Mouse (Mus musculus): Measurements from ENCODE around the gene Fars2. TPM values are rescaled to one million over a fixed set of nuclear protein-coding genes. Genes with fewer than 3 reads are reported as not detected.
"Not testable (repeated sequence)": the region's sequence is repeated elsewhere in the genome, so short reads cannot be mapped to it uniquely, and the experiment has no call there.

Gene Fars2
- polyA plus RNA-seq, 1 experiment from 2014 or later: 31.2 TPM

DNA sequence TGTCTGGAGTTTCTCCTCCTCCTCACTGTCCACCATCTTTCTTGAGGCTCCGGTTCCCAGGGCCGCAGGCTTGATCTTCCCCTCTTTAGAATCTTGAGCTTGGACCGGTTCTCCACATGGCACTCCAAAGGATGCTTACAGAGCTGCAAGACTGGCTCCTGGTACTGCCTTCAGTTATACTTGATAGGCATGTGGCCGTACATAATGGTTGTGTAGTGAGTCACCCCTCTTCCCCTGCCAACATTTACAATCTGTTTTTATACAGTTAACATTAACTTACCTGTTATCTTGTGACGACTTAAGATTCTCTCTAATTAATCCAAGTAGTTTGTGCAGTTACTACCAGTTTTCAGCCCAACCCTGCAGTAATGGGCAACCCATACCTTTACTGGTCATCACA lies 46.2 kb downstream of the Fars2 start:
- 94% methylated on average over 5 of the region's 5 CpGs for WGBS
- ATAC-seq (ENCODE audit: low FRiP score) (no peak), DNase-seq (ENCODE audit: low spot score) (no peak)
- H3K9ac ChIP-seq: no peak overlapping the region
- no peak overlapping the region for H3K4me3 ChIP-seq (replicated peaks; ENCODE audit: low read length)
- no peak overlapping the region for H3K4me2 ChIP-seq (replicated peaks)
- no peaks in the 10 kb centered on the region for H3K27me3 ChIP-seq (ENCODE audit: control insufficient read depth, insufficient read depth, low read length)
- H3K4me1 ChIP-seq (replicated peaks; ENCODE audit: control insufficient read depth, insufficient read depth, low read length): no peaks in the 10 kb centered on the region
- no peaks in the 10 kb centered on the region for H3K9me3 ChIP-seq (ENCODE audit: control insufficient read depth, low read length)
- H3K36me3 ChIP-seq (replicated peaks; ENCODE audit: control insufficient read depth, insufficient read depth): no peaks in the 10 kb centered on the region
- H3K27ac ChIP-seq: no peak overlapping the region

- H3K27me3 ChIP-seq (ENCODE audit: control insufficient read depth, insufficient read depth, low read length): no peaks in the 10 kb centered on the region
- no peaks in the 10 kb centered on the region for H3K9me3 ChIP-seq (ENCODE audit: control insufficient read depth, low read length)
- H3K4me2 ChIP-seq (replicated peaks): no peak overlapping the region
- no peak overlapping the region for H3K27ac ChIP-seq
- no peak overlapping the region for H3K4me3 ChIP-seq (replicated peaks; ENCODE audit: low read length)
- DNase-seq (ENCODE audit: low spot score) (no peak), ATAC-seq (ENCODE audit: low FRiP score) (no peak)
- H3K9ac ChIP-seq: no peak overlapping the region
- 78% methylated on average over 1 of the region's 1 CpGs for WGBS
- H3K36me3 ChIP-seq (replicated peaks; ENCODE audit: control insufficient read depth, insufficient read depth): no peaks in the 10 kb centered on the region
- H3K4me1 ChIP-seq (replicated peaks; ENCODE audit: control insufficient read depth, insufficient read depth, low read length): no peaks in the 10 kb centered on the region
These were observed 46.7 kb downstream of the Fars2 start for GRCm38 (mm10) chr13:36163898-36164297.

DNA sequence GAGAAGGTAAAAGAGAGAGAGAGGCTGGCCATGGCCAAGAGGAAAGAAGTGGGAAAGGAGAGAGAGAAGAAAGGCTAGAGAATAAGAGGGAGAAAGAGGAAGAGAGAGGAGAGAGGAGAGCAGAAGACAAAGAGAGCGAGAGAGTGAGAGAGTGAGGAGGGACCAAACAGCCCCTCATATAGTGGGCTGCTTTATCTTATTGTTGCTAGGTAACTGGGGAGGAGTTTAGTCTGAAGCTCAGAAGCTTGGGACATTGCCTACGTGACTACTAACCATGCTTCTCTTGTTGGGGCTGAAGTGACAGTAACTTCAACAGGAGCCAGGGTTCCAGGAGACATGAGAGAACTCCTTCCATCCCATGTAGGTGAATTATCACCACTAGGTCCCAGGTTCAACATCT lies 55.8 kb downstream of the Fars2 start:
- not testable (repeated sequence) for H3K4me2 ChIP-seq (replicated peaks); H3K36me3 ChIP-seq (replicated peaks; ENCODE audit: control insufficient read depth, insufficient read depth); H3K27me3 ChIP-seq (ENCODE audit: control insufficient read depth, insufficient read depth, low read length); DNase-seq (ENCODE audit: low spot score); H3K9ac ChIP-seq; H3K9me3 ChIP-seq (ENCODE audit: control insufficient read depth, low read length); H3K27ac ChIP-seq; H3K4me3 ChIP-seq (replicated peaks; ENCODE audit: low read length); ATAC-seq (ENCODE audit: low FRiP score); H3K4me1 ChIP-seq (replicated peaks; ENCODE audit: control insufficient read depth, insufficient read depth, low read length)
- WGBS: 57% methylated on average over 2 of the region's 2 CpGs

GRCm38 (mm10) chr13:36174101-36174500 lies 56.9 kb downstream of the Fars2 start:
- no peak overlapping the region for H3K4me3 ChIP-seq (replicated peaks; ENCODE audit: low read length)
- WGBS: 94% methylated on average over 5 of the region's 5 CpGs

DNA sequence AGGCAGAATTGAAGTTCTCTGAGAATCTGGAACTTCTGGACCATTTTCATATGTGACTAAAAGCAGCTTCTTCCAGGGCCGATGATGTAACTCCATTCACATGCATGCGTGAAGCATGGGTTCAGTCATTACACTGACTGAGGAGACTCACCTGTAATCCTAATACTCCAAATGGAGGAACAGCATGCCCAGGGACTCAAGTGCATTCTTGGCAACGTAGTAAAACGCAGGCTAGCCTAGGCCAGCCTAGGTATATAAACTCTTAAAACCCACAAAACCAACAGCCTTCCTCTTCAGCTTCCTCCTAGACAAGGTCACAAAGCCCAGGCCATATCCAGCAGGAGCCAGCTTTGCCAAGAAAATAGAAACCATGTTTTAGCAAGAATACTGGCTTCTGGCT lies 57.6 kb downstream of the Fars2 start:
- H3K27me3 ChIP-seq (ENCODE audit: control insufficient read depth, insufficient read depth, low read length): no peaks in the 10 kb centered on the region
- WGBS: 96% methylated on average over 4 of the region's 4 CpGs
- no peaks in the 10 kb centered on the region for H3K4me1 ChIP-seq (replicated peaks; ENCODE audit: control insufficient read depth, insufficient read depth, low read length)
- H3K9me3 ChIP-seq (ENCODE audit: control insufficient read depth, low read length): no peaks in the 10 kb centered on the region
- no peak overlapping the region for H3K27ac ChIP-seq
- H3K9ac ChIP-seq: no peak overlapping the region
- no peak overlapping the region for H3K4me3 ChIP-seq (replicated peaks; ENCODE audit: low read length)
- no peaks in the 10 kb centered on the region for H3K36me3 ChIP-seq (replicated peaks; ENCODE audit: control insufficient read depth, insufficient read depth)
- no peak overlapping the region for H3K4me2 ChIP-seq (replicated peaks)
- no peak for DNase-seq (ENCODE audit: low spot score)
- ATAC-seq (ENCODE audit: low FRiP score): no peak

More at GRCm38 (mm10) chr13:36174101-36174500, 56.9 kb downstream of the Fars2 start:
- Histone ChIP-seq H3K4me2 (replicated peaks) (no peak overlapping the region), H3K36me3 (replicated peaks; ENCODE audit: control insufficient read depth, insufficient read depth) (no peaks in the 10 kb centered on the region), H3K27me3 (ENCODE audit: control insufficient read depth, insufficient read depth, low read length) (no peaks in the 10 kb centered on the region), H3K27ac (no peak overlapping the region), H3K9ac (no peak overlapping the region), H3K4me1 (replicated peaks; ENCODE audit: control insufficient read depth, insufficient read depth, low read length) (no peaks in the 10 kb centered on the region), H3K9me3 (ENCODE audit: control insufficient read depth, low read length) (no peaks in the 10 kb centered on the region)
- ATAC-seq (ENCODE audit: low FRiP score) (no peak), DNase-seq (ENCODE audit: low spot score) (no peak)

DNA sequence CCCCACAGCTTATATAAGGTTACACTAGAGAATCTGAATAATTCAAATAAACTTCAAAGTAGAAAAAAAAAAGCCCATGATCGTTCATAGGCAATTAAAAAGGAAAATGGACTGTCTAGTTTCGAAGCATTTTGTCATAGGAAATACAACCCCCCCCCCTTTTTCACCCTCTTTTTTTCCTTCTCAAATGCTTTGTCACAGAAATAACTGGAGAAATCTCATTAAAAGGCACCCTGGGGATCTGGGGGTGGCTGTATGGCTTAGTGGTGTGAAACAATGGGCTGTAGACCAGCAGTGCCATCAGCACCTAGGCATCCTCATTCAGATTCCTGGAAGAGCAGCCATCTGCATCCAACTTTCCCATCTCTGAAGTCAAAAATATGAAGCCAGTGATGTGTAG lies 64.0 kb downstream of the Fars2 start:
- 73% methylated on average over 2 of the region's 2 CpGs for WGBS
- Histone ChIP-seq H3K4me2 (replicated peaks) (no peak overlapping the region), H3K4me1 (replicated peaks; ENCODE audit: control insufficient read depth, insufficient read depth, low read length) (no peaks in the 10 kb centered on the region), H3K4me3 (replicated peaks; ENCODE audit: low read length) (no peak overlapping the region), H3K27me3 (ENCODE audit: control insufficient read depth, insufficient read depth, low read length) (no peaks in the 10 kb centered on the region), H3K36me3 (replicated peaks; ENCODE audit: control insufficient read depth, insufficient read depth) (no peaks in the 10 kb centered on the region), H3K9me3 (ENCODE audit: control insufficient read depth, low read length) (no peaks in the 10 kb centered on the region), H3K27ac (no peak overlapping the region), H3K9ac (no peak overlapping the region)
- no peak for ATAC-seq (ENCODE audit: low FRiP score)
- DNase-seq (ENCODE audit: low spot score): no peak

DNA sequence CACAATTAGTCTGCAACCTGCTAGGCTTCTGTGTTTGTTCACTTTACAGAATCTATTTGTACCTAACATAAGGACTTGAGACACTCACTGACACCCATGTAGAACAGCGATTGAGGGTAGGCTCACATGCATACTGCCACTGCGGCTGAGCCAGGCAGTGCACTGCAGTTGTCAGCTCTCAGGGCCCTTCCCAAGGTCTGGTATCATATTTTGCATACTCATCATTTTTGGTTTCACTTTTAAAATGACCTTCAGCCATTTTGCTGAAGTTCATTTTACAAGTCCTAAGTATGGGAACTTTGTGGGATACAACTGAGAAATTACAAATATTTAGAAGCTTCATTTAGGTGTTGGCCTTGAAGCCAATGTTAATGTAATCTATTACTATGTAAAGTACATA lies 73.4 kb downstream of the Fars2 start:
- Histone ChIP-seq H3K9me3 (ENCODE audit: control insufficient read depth, low read length) (no peaks in the 10 kb centered on the region), H3K4me3 (replicated peaks; ENCODE audit: low read length) (no peak overlapping the region), H3K9ac (no peak overlapping the region), H3K36me3 (replicated peaks; ENCODE audit: control insufficient read depth, insufficient read depth) (no peaks in the 10 kb centered on the region), H3K4me2 (replicated peaks) (no peak overlapping the region), H3K4me1 (replicated peaks; ENCODE audit: control insufficient read depth, insufficient read depth, low read length) (peaks cover 10% of the 10 kb centered on the region; the same call in 1 of the 2 replicates), H3K27ac (no peak overlapping the region), H3K27me3 (ENCODE audit: control insufficient read depth, insufficient read depth, low read length) (no peaks in the 10 kb centered on the region)
- 100% methylated on average over 2 of the region's 2 CpGs for WGBS
- ATAC-seq (ENCODE audit: low FRiP score): no peak
- no peak for DNase-seq (ENCODE audit: low spot score)

DNA sequence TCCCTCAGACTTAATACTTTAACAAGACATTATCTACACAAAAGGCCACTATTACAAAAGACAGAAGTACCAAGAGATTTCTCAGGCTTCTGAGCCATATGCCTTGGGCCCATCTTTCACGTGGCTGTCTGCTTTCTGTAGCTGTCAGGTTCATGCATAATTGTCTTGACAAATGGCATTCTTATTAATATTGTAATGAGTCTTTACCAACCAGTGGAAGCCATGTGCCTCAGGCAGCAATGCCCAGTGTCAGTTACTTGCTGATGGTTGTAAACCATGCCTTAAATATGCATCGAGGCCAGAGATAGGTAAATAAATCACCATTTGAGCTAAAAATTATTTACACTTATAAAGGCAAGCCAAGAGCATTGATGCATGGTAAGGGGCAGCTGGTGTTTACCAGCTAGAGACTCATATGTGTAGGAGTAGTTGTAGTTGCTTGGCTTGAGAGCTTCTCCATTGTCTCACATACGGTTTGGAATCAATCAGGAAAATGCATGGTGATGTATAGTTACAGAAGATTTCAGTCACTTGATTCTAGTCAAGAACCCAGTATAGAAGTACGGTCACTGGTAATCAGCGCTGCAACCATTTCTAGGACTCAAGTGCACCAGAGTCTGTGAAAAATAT lies 76.4 kb downstream of the Fars2 start:
- 48% methylated on average over 5 of the region's 5 CpGs for WGBS
- peak; percentile 78; the same call in 1 of the 2 replicates for ATAC-seq (ENCODE audit: low FRiP score)
- H3K36me3 ChIP-seq (replicated peaks; ENCODE audit: control insufficient read depth, insufficient read depth): no peaks in the 10 kb centered on the region
- H3K4me1 ChIP-seq (replicated peaks; ENCODE audit: control insufficient read depth, insufficient read depth, low read length): peaks cover 10% of the 10 kb centered on the region; the same call in 1 of the 2 replicates
- no peaks in the 10 kb centered on the region for H3K27me3 ChIP-seq (ENCODE audit: control insufficient read depth, insufficient read depth, low read length)
- no peak overlapping the region for H3K4me3 ChIP-seq (replicated peaks; ENCODE audit: low read length)
- H3K27ac ChIP-seq: peak overlapping the region; percentile 6; the same call in 1 of the 2 replicates
- no peak overlapping the region for H3K9ac ChIP-seq
- no peaks in the 10 kb centered on the region for H3K9me3 ChIP-seq (ENCODE audit: control insufficient read depth, low read length)
- peak; percentile 44 for DNase-seq (ENCODE audit: low spot score)
- no peak overlapping the region for H3K4me2 ChIP-seq (replicated peaks)

- Histone ChIP-seq H3K4me2 (replicated peaks) (no peak overlapping the region), H3K9ac (no peak overlapping the region), H3K9me3 (ENCODE audit: control insufficient read depth, low read length) (no peaks in the 10 kb centered on the region), H3K27ac (no peak overlapping the region), H3K4me3 (replicated peaks; ENCODE audit: low read length) (no peak overlapping the region), H3K36me3 (replicated peaks; ENCODE audit: control insufficient read depth, insufficient read depth) (no peaks in the 10 kb centered on the region), H3K4me1 (replicated peaks; ENCODE audit: control insufficient read depth, insufficient read depth, low read length) (no peaks in the 10 kb centered on the region), H3K27me3 (ENCODE audit: control insufficient read depth, insufficient read depth, low read length) (no peaks in the 10 kb centered on the region)
- ATAC-seq (ENCODE audit: low FRiP score) (no peak), DNase-seq (ENCODE audit: low spot score) (no peak)
- WGBS: 89% methylated on average over 1 of the region's 1 CpGs
These were observed 82.1 kb downstream of the Fars2 start for GRCm38 (mm10) chr13:36199288-36199687.

- 87% methylated on average over 4 of the region's 4 CpGs for WGBS
- H3K27me3 ChIP-seq (ENCODE audit: control insufficient read depth, insufficient read depth, low read length): no peaks in the 10 kb centered on the region
- no peak overlapping the region for H3K4me3 ChIP-seq (replicated peaks; ENCODE audit: low read length)
- DNase-seq (ENCODE audit: low spot score) (no peak), ATAC-seq (ENCODE audit: low FRiP score) (no peak)
- no peaks in the 10 kb centered on the region for H3K4me1 ChIP-seq (replicated peaks; ENCODE audit: control insufficient read depth, insufficient read depth, low read length)
- H3K9ac ChIP-seq: no peak overlapping the region
- H3K27ac ChIP-seq: no peak overlapping the region
- no peak overlapping the region for H3K4me2 ChIP-seq (replicated peaks)
- no peaks in the 10 kb centered on the region for H3K9me3 ChIP-seq (ENCODE audit: control insufficient read depth, low read length)
- H3K36me3 ChIP-seq (replicated peaks; ENCODE audit: control insufficient read depth, insufficient read depth): no peaks in the 10 kb centered on the region
These were observed 83.2 kb downstream of the Fars2 start for GRCm38 (mm10) chr13:36200453-36200852.

Data from hindbrain, embryonic 14.5 days (tissue).